Mouse (Mus musculus) small intestine, adult 2 months (tissue): Measurements from ENCODE around the gene Galnt4. TPM values are rescaled to one million over a fixed set of nuclear protein-coding genes. Genes with fewer than 3 reads are reported as not detected.

Experiments used
- H3K27ac ChIP-seq: fragments of 200-500 bp; 2 replicates; pipeline ENCODE4 v1.5.1; 2012; ENCODE audit warnings: low read depth, low read length, control low read depth, inconsistent platforms; ENCODE audit not compliant: insufficient read depth
- H3K27me3 ChIP-seq: fragments of 200-500 bp; 2 replicates; pipeline ENCODE4 v1.6.1; 2012; ENCODE audit warnings: mild to moderate bottlenecking, moderate library complexity, low read length, inconsistent platforms; ENCODE audit not compliant: control insufficient read depth, insufficient read depth
- H3K36me3 ChIP-seq: fragments of 200-500 bp; 2 replicates; pipeline ENCODE4 v1.6.1; 2012; ENCODE audit warnings: mild to moderate bottlenecking, low read length, control low read depth, inconsistent platforms; ENCODE audit not compliant: control insufficient read depth, insufficient read depth
- H3K4me1 ChIP-seq: fragments of 200-500 bp; 2 replicates; pipeline ENCODE4 v1.6.1; 2012; ENCODE audit warnings: low read length, inconsistent platforms, mixed read lengths; ENCODE audit not compliant: control insufficient read depth, insufficient read depth, insufficient read length
- H3K4me3 ChIP-seq: fragments of 200-500 bp; 2 replicates; pipeline ENCODE4 v1.5.1; 2012; ENCODE audit warnings: low read depth, mild to moderate bottlenecking, control low read depth, inconsistent platforms, low read length, moderate library complexity
- CTCF ChIP-seq: fragments of 200-500 bp; IDR thresholded peaks from 2 replicates; pipeline ENCODE4 v1.5.1; 2012; ENCODE audit warnings: low read depth, mild to moderate bottlenecking, control low read depth, inconsistent platforms, low read length, moderate library complexity, mixed read lengths; ENCODE audit not compliant: insufficient replicate concordance, insufficient read length; ENCODE audit errors: extremely low read depth
- POLR2A ChIP-seq: fragments of 200-500 bp; IDR thresholded peaks from 2 replicates; pipeline ENCODE4 v1.6.1; 2012; ENCODE audit warnings: low read depth, mild to moderate bottlenecking, control low read depth, inconsistent platforms, low read length, moderate library complexity
- WGBS: fragments of 180-500 bp; shearing (Covaris S2); methylation state at CpG from one replicate; pipeline ENCODE4 v1.1.7; 2018; 5-methylcytosine and 5-hydroxymethylcytosine counted together
- polyA plus RNA-seq: library from polyadenylated mRNA; depleted of rRNA; stranded (reverse); fragments of >200 nt; gene quantifications from 2 replicates; pipeline ENCODE4 v1.2.3, GENCODE M21; 2012

The Galnt4 gene
- polyA plus RNA-seq, 1 experiment, result 3.4 TPM

- Histone ChIP-seq H3K27ac (peak overlapping the region; percentile 81), H3K4me1 (peaks cover 39% of the 10 kb centered on the region), H3K36me3 (no peaks in the 10 kb centered on the region), H3K4me3 (no peak overlapping the region), H3K27me3 (no peaks in the 10 kb centered on the region)
- 35% methylated on average over 18 of the region's 18 CpGs for WGBS
- TF ChIP-seq POLR2A (no peak), CTCF (no peak)
Measured at GRCm38 (mm10) chr10:99115471-99116236, 7.7 kb downstream of the Galnt4 start.

- TF ChIP-seq CTCF (no peak), POLR2A (no peak)
- H3K27ac ChIP-seq, result peak overlapping the region; percentile 81
- 53% methylated on average over 8 of the region's 8 CpGs for WGBS
Measured at GRCm38 (mm10) chr10:99116237-99116632, 8.3 kb downstream of the Galnt4 start.

GRCm38 (mm10) chr10:99116650-99117615 lies 9.0 kb downstream of the Galnt4 start:
- WGBS, result 55% methylated on average over 16 of the region's 16 CpGs
- Histone ChIP-seq H3K36me3 (no peaks in the 10 kb centered on the region), H3K27ac (peak overlapping the region; percentile 78), H3K27me3 (no peaks in the 10 kb centered on the region), H3K4me1 (peaks cover 31% of the 10 kb centered on the region), H3K4me3 (0 out of 2 replicates have a peak overlapping the region, but pooled peaks have one; percentile 15)
- TF ChIP-seq CTCF, result no peak
- no peak for TF ChIP-seq POLR2A

More at GRCm38 (mm10) chr10:99116237-99116632, 8.3 kb downstream of the Galnt4 start:
- Histone ChIP-seq H3K27me3 (no peaks in the 10 kb centered on the region), H3K36me3 (no peaks in the 10 kb centered on the region), H3K4me1 (peaks cover 34% of the 10 kb centered on the region), H3K4me3 (no peak overlapping the region)

GRCm38 (mm10) chr10:99117876-99118275 lies 9.9 kb downstream of the Galnt4 start:
- Histone ChIP-seq H3K4me1 (peaks cover 31% of the 10 kb centered on the region), H3K36me3 (no peaks in the 10 kb centered on the region), H3K4me3 (no peak overlapping the region), H3K27me3 (no peaks in the 10 kb centered on the region), H3K27ac (peak overlapping the region; percentile 81)
- TF ChIP-seq CTCF (no peak), POLR2A (no peak)
- 21% methylated on average over 10 of the region's 10 CpGs for WGBS

- WGBS, result 20% methylated on average over 6 of the region's 6 CpGs
- H3K27me3 ChIP-seq, result no peaks in the 10 kb centered on the region
- TF ChIP-seq CTCF (no peak), POLR2A (no peak)
- no peaks in the 10 kb centered on the region for H3K36me3 ChIP-seq
- peaks cover 28% of the 10 kb centered on the region for H3K4me1 ChIP-seq
- H3K27ac ChIP-seq, result peak overlapping the region; percentile 81
- H3K4me3 ChIP-seq, result no peak overlapping the region
Measured at GRCm38 (mm10) chr10:99118697-99119096, 10.7 kb downstream of the Galnt4 start.

GRCm38 (mm10) chr10:99119471-99119870 lies 11.5 kb downstream of the Galnt4 start:
- Histone ChIP-seq H3K4me1 (peaks cover 29% of the 10 kb centered on the region), H3K4me3 (no peak overlapping the region), H3K27ac (no peak overlapping the region), H3K36me3 (no peaks in the 10 kb centered on the region), H3K27me3 (no peaks in the 10 kb centered on the region)
- 86% methylated on average over 4 of the region's 4 CpGs for WGBS
- TF ChIP-seq POLR2A (no peak), CTCF (no peak)
